Mouse (Mus musculus) heart, postnatal 0 days (tissue): ENCODE data around the gene Dicer1.

Experiments
- CTCF ChIP-seq: IDR thresholded peaks from 2 replicates; pipeline ENCODE4 v1.5.1; 2016; ENCODE audit warnings: antibody characterized with exemption, control low read depth, low read depth
- EP300 ChIP-seq: IDR thresholded peaks from 2 replicates; pipeline ENCODE4 v1.6.1; 2016; ENCODE audit warnings: antibody characterized with exemption, low read depth

DNA sequence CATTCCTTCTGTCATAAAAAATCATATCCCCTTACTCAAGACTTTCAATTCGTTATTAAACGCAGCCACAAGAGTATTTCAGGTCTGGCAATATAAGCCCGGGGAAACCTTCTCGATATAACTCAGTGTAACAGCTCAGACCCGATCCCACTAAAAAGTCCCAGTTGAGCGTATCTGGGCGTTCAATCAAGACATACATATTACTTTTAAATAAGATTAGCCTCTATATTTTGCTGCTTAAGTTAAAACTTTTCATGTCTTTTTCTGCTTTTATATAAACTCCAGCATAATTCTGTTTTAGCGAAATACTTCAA is 72.0 kb downstream of the Dicer1 start:
- no peak for TF ChIP-seq CTCF
- no peak for TF ChIP-seq EP300
